Mouse (Mus musculus) ES-Bruce4 (cell line): Measurements from ENCODE around the gene Bptf.

Experiments
- CTCF ChIP-seq: IDR thresholded peaks from one replicate; pipeline ENCODE4 v1.8.1; 2011; ENCODE audit warnings: low read depth, low read length
- EP300 ChIP-seq: IDR thresholded peaks from 2 replicates; pipeline ENCODE4 v1.6.1; 2011; ENCODE audit warnings: low read depth, low read length; ENCODE audit not compliant: insufficient read depth
- POLR2A ChIP-seq: IDR thresholded peaks from one replicate; pipeline ENCODE4 v1.8.1; 2011; ENCODE audit warnings: low read length; ENCODE audit not compliant: insufficient read depth

- TF ChIP-seq POLR2A (no peak), CTCF (no peak), EP300 (no peak)
These were observed 25.5 kb downstream of the Bptf start for GRCm38 (mm10) chr11:107106461-107106860.
